Mouse (Mus musculus) ES-Bruce4 (cell line): ENCODE measurements at regions not wholly inside any gene's neighbourhood (a gene's known extent, or its start where the extent isn't known, plus 50 kb on each side); places are given as distances from the start of the nearest gene placed in this dataset.

Experiments
- CTCF ChIP-seq: IDR thresholded peaks from one replicate; pipeline ENCODE4 v1.8.1; 2011; ENCODE audit warnings: low read depth, low read length
- EP300 ChIP-seq: IDR thresholded peaks from 2 replicates; pipeline ENCODE4 v1.6.1; 2011; ENCODE audit warnings: low read depth, low read length; ENCODE audit not compliant: insufficient read depth
- POLR2A ChIP-seq: IDR thresholded peaks from one replicate; pipeline ENCODE4 v1.8.1; 2011; ENCODE audit warnings: low read length; ENCODE audit not compliant: insufficient read depth

GRCm38 (mm10) chr12:71626801-71627200 is 204.1 kb upstream of the Daam1 start:
- TF ChIP-seq CTCF = no peak
- no peak for TF ChIP-seq POLR2A
- TF ChIP-seq EP300 = no peak
